Mouse (Mus musculus): ENCODE data around the gene Pde8a. TPM values are rescaled to one million over a fixed set of nuclear protein-coding genes. Genes with fewer than 3 reads are reported as not detected.

The Pde8a gene
- polyA plus RNA-seq (2015; fragmentation: Nextera tagmentation; extraction: Ambion mirVana), result 3.9 and 4.8 TPM in 2 replicates

GRCm38 (mm10) chr7:81213347-81214152 lies at the start of gene Pde8a:
TSS of gene Pde8a (plus strand) at chr7:81213596.
- Histone ChIP-seq H3K36me3 (no peaks in the 10 kb centered on the region), H3K9ac (peak within 1 kb of the TSS; percentile 59), H3K27ac (peak within 1 kb of the TSS; percentile 56), H3K27me3 (peaks cover 88% of the 10 kb centered on the region), H3K4me1 (peaks cover 12% of the 10 kb centered on the region), H3K9me3 (no peaks in the 10 kb centered on the region), H3K4me3 (peak within 1 kb of the TSS; percentile 52), H3K4me2 (replicated peaks) (peak within 1 kb of the TSS; percentile 72)
- no peak for ATAC-seq (ENCODE audit: low FRiP score, low read depth)
- WGBS, result 2% methylated on average over 92 of the region's 128 CpGs

DNA sequence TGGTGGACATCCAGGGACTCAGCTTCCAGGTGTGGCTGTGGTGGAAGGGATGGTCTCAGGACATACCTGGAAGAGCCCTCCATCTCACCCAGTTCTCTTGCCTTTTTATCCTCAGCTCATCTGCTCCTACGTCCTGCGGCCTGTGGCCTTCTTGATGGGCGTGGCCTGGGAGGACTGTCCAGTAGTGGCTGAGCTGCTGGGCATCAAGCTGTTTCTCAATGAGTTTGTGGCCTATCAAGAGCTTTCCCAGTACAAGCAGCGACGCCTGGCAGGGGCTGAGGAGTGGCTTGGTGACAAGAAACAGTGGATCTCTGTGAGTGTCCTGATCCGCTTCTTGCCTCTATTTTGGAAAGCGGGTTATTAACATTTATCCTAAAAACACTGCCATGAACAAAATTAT lies 49.0 kb upstream of the Pde8a start:
- ATAC-seq (ENCODE audit: low FRiP score, low read depth), result no peak
- Histone ChIP-seq H3K27ac (no peak overlapping the region), H3K36me3 (no peaks in the 10 kb centered on the region), H3K4me2 (replicated peaks) (no peak overlapping the region), H3K9me3 (no peaks in the 10 kb centered on the region), H3K27me3 (no peaks in the 10 kb centered on the region), H3K4me1 (no peaks in the 10 kb centered on the region), H3K4me3 (no peak overlapping the region), H3K9ac (no peak overlapping the region)
- WGBS, result 61% methylated on average over 7 of the region's 7 CpGs

DNA sequence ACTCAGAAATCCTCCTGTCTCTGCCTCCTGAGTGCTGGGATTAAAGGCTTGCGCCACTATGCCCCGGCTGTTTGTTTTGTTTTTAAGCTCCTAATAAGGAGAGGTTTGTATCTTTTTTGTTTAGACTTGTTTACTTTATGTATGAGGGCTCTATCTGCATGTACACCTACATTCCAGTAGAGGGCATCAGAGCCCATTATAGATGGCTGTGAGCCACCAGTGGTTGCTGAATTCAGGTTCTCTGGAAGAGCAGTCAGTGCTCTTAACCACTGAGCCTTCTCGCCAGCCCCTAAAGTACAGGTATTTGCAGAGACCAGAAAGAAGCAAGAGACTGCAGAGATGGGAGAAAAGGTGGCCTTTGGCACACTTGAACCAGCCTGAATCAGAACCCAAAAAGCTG lies 46.3 kb upstream of the Pde8a start:
- Histone ChIP-seq H3K36me3 (no peaks in the 10 kb centered on the region), H3K4me3 (no peak overlapping the region), H3K4me2 (replicated peaks) (no peak overlapping the region), H3K27me3 (no peaks in the 10 kb centered on the region), H3K27ac (no peak overlapping the region), H3K9me3 (no peaks in the 10 kb centered on the region), H3K4me1 (no peaks in the 10 kb centered on the region), H3K9ac (no peak overlapping the region)
- no peak for ATAC-seq (ENCODE audit: low FRiP score, low read depth)
- WGBS, result 33% methylated on average over 3 of the region's 3 CpGs

DNA sequence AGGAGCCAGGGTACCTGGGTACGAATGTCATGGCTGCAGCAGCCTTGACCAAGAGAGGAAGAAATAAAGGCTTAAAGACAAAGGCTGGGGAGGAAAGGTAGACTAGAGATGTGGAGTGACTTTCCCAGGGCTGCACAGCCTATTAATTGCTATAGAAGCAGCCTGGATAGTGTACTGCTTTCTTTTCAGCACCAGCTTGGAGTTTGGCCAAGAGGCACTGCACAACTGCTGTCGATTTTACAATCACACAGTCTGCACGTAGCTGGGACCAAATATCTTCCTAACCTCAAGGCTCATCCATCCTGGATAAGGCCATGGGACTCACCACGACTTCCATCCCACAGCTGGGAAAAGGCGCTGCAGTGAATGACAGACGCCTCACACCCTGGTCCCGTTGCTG lies 44.0 kb upstream of the Pde8a start:
- Histone ChIP-seq H3K9ac (no peak overlapping the region), H3K27ac (no peak overlapping the region), H3K36me3 (no peaks in the 10 kb centered on the region), H3K4me3 (no peak overlapping the region), H3K27me3 (no peaks in the 10 kb centered on the region), H3K4me2 (replicated peaks) (no peak overlapping the region), H3K9me3 (peaks cover 6% of the 10 kb centered on the region; the same call in 1 of the 2 replicates), H3K4me1 (no peaks in the 10 kb centered on the region)
- WGBS, result 70% methylated on average over 7 of the region's 7 CpGs
- no peak for ATAC-seq (ENCODE audit: low FRiP score, low read depth)

- Histone ChIP-seq H3K4me2 (replicated peaks) (no peak overlapping the region), H3K27ac (no peak overlapping the region), H3K27me3 (no peaks in the 10 kb centered on the region), H3K4me3 (no peak overlapping the region), H3K4me1 (0 out of 2 replicates have a peak, but pooled peaks cover under 1% of the 10 kb centered on the region), H3K9ac (no peak overlapping the region), H3K9me3 (peaks cover 6% of the 10 kb centered on the region; the same call in 1 of the 2 replicates), H3K36me3 (no peaks in the 10 kb centered on the region)
- WGBS, result 91% methylated on average over 2 of the region's 2 CpGs
- ATAC-seq (ENCODE audit: low FRiP score, low read depth), result no peak
These were observed 39.5 kb upstream of the Pde8a start for GRCm38 (mm10) chr7:81173931-81174330.

GRCm38 (mm10) chr7:81174654-81175053 lies 38.7 kb upstream of the Pde8a start:
- ATAC-seq (ENCODE audit: low FRiP score, low read depth), result no peak
- H3K4me2 ChIP-seq (replicated peaks), result no peak overlapping the region
- H3K27me3 ChIP-seq, result no peaks in the 10 kb centered on the region
- H3K36me3 ChIP-seq, result no peaks in the 10 kb centered on the region
- 0 out of 2 replicates have a peak, but pooled peaks cover 6% of the 10 kb centered on the region for H3K4me1 ChIP-seq
- H3K27ac ChIP-seq, result no peak overlapping the region
- no peak overlapping the region for H3K9ac ChIP-seq
- H3K4me3 ChIP-seq, result no peak overlapping the region
- H3K9me3 ChIP-seq, result peaks cover 6% of the 10 kb centered on the region; the same call in 1 of the 2 replicates
- WGBS, result 85% methylated on average over 5 of the region's 5 CpGs

GRCm38 (mm10) chr7:81176187-81176769 lies 37.1 kb upstream of the Pde8a start:
- WGBS, result 39% methylated on average over 5 of the region's 5 CpGs
- no peak overlapping the region for H3K4me3 ChIP-seq
- 0 out of 2 replicates have a peak, but pooled peaks cover 6% of the 10 kb centered on the region for H3K4me1 ChIP-seq
- no peak for ATAC-seq (ENCODE audit: low FRiP score, low read depth)
- no peaks in the 10 kb centered on the region for H3K27me3 ChIP-seq
- H3K9me3 ChIP-seq, result peaks cover 6% of the 10 kb centered on the region; the same call in 1 of the 2 replicates
- H3K4me2 ChIP-seq (replicated peaks), result no peak overlapping the region
- no peaks in the 10 kb centered on the region for H3K36me3 ChIP-seq
- H3K9ac ChIP-seq, result no peak overlapping the region
- H3K27ac ChIP-seq, result no peak overlapping the region

GRCm38 (mm10) chr7:81179494-81179893 lies 33.9 kb upstream of the Pde8a start:
- no peak overlapping the region for H3K4me3 ChIP-seq
- H3K27ac ChIP-seq, result no peak overlapping the region
- WGBS, result 67% methylated on average over 5 of the region's 5 CpGs
- no peaks in the 10 kb centered on the region for H3K36me3 ChIP-seq
- ATAC-seq (ENCODE audit: low FRiP score, low read depth), result no peak
- H3K9ac ChIP-seq, result no peak overlapping the region
- 0 out of 2 replicates have a peak, but pooled peaks cover 6% of the 10 kb centered on the region for H3K4me1 ChIP-seq
- H3K27me3 ChIP-seq, result no peaks in the 10 kb centered on the region
- no peak overlapping the region for H3K4me2 ChIP-seq (replicated peaks)
- no peaks in the 10 kb centered on the region for H3K9me3 ChIP-seq

- Histone ChIP-seq H3K36me3 (no peaks in the 10 kb centered on the region), H3K27me3 (no peaks in the 10 kb centered on the region), H3K4me1 (0 out of 2 replicates have a peak, but pooled peaks cover 6% of the 10 kb centered on the region), H3K9me3 (no peaks in the 10 kb centered on the region), H3K9ac (no peak overlapping the region), H3K4me2 (replicated peaks) (no peak overlapping the region), H3K4me3 (no peak overlapping the region), H3K27ac (no peak overlapping the region)
- ATAC-seq (ENCODE audit: low FRiP score, low read depth), result no peak
- 84% methylated on average over 10 of the region's 10 CpGs for WGBS
These were observed 30.8 kb upstream of the Pde8a start for GRCm38 (mm10) chr7:81182492-81183175.

DNA sequence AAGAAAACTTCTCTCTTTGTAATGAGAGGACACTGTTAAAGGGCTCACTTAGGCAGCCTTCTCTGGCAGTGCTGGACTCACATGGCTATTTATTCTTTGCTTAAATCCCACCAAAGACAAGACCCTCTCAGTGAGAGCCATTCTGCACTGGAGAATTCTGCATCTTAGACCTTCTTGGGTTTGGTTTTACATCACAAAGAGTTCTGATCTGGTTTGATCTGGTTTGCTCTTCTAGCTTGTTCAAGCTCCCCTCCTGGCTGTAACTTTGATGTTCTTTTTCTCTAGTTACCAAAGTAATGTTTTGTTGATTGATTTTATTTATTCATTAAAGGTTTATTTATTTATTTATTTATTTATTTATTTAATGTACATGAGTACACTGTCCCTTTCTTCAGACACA lies 30.2 kb upstream of the Pde8a start:
- Histone ChIP-seq H3K27me3 (no peaks in the 10 kb centered on the region), H3K36me3 (no peaks in the 10 kb centered on the region), H3K27ac (no peak overlapping the region), H3K4me1 (0 out of 2 replicates have a peak, but pooled peaks cover 6% of the 10 kb centered on the region), H3K4me3 (no peak overlapping the region), H3K9ac (no peak overlapping the region), H3K9me3 (no peaks in the 10 kb centered on the region), H3K4me2 (replicated peaks) (no peak overlapping the region)
- no peak for ATAC-seq (ENCODE audit: low FRiP score, low read depth)

DNA sequence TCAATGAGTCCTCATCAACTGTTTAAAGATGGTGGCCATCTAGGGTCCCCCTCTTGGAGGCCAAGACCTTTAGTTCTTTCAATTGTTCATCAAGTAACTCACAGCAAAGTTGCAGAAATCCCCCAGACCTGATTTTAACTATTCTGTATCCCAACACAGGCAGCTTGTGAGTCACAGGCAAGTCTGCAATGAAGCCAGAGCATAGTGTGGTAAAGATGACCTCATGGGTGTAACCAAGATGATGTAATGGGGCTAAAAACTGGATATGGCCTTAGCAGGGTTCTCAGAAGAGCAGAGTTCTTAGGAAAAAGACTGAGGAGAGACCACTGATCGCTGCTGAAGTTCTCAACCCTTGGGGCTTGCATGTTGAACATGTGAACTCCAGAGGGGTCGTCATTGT lies 29.3 kb upstream of the Pde8a start:
- Histone ChIP-seq H3K4me2 (replicated peaks) (no peak overlapping the region), H3K36me3 (no peaks in the 10 kb centered on the region), H3K4me1 (0 out of 2 replicates have a peak, but pooled peaks cover 3% of the 10 kb centered on the region), H3K27ac (no peak overlapping the region), H3K9ac (no peak overlapping the region), H3K27me3 (no peaks in the 10 kb centered on the region), H3K9me3 (no peaks in the 10 kb centered on the region), H3K4me3 (no peak overlapping the region)
- no peak for ATAC-seq (ENCODE audit: low FRiP score, low read depth)
- WGBS, result 84% methylated on average over 2 of the region's 2 CpGs

GRCm38 (mm10) chr7:81184651-81185050 lies 28.7 kb upstream of the Pde8a start:
- Histone ChIP-seq H3K9me3 (no peaks in the 10 kb centered on the region), H3K9ac (no peak overlapping the region), H3K36me3 (no peaks in the 10 kb centered on the region), H3K27ac (no peak overlapping the region), H3K4me1 (no peaks in the 10 kb centered on the region), H3K4me2 (replicated peaks) (no peak overlapping the region), H3K27me3 (no peaks in the 10 kb centered on the region), H3K4me3 (no peak overlapping the region)
- no peak for ATAC-seq (ENCODE audit: low FRiP score, low read depth)
- 78% methylated on average over 1 of the region's 1 CpGs for WGBS

Measured in limb, embryonic 13.5 days (tissue).